Mouse (Mus musculus) lung, embryonic 14.5 days (tissue): ENCODE results near the gene Fryl. TPM values are rescaled to one million over a fixed set of nuclear protein-coding genes. Genes with fewer than 3 reads are reported as not detected.
"Not testable (repeated sequence)": the region's sequence is repeated elsewhere in the genome, so short reads cannot be mapped to it uniquely, and the experiment has no call there.

Experiments
- ATAC-seq: fragments of 200-750 bp; cut with Nextera tagmentation; 2 replicates; pipeline ENCODE4 v1.8.0; 2017; ENCODE audit warnings: mild to moderate bottlenecking, moderate TSS enrichment, moderate library complexity; ENCODE audit not compliant: insufficient read depth
- DNase-seq: peaks from one replicate; pipeline ENCODE4 v3.0.0-alpha.2; 2015
- H3K27ac ChIP-seq: fragments of 300-500 bp; sonication (generic); 2 replicates; pipeline ENCODE4 v1.5.1; 2014; ENCODE audit warnings: low read depth, mild to moderate bottlenecking, moderate library complexity
- H3K27me3 ChIP-seq: fragments of 300-500 bp; sonication (generic); 2 replicates; pipeline ENCODE4 v1.6.1; 2014; ENCODE audit warnings: low read length, control low read depth; ENCODE audit not compliant: insufficient read depth
- H3K36me3 ChIP-seq: fragments of 300-500 bp; sonication (generic); 2 replicates; pipeline ENCODE4 v1.6.1; 2014; ENCODE audit warnings: control low read depth; ENCODE audit not compliant: insufficient read depth
- H3K4me1 ChIP-seq: fragments of 300-500 bp; sonication (generic); 2 replicates; pipeline ENCODE4 v1.6.1; 2014; ENCODE audit warnings: antibody characterized with exemption, control low read depth; ENCODE audit not compliant: insufficient read depth
- H3K4me2 ChIP-seq: fragments of 300-500 bp; sonication (generic); 2 replicates; pipeline ENCODE4 v1.6.1; 2014; ENCODE audit warnings: mild to moderate bottlenecking
- H3K4me3 ChIP-seq: fragments of 300-500 bp; sonication (generic); 2 replicates; pipeline ENCODE4 v1.5.1; 2014; ENCODE audit warnings: low read depth, low read length
- H3K9ac ChIP-seq: fragments of 300-500 bp; sonication (generic); 2 replicates; pipeline ENCODE4 v1.6.1; 2014
- H3K9me3 ChIP-seq: fragments of 300-500 bp; sonication (generic); 2 replicates; pipeline ENCODE4 v1.6.1; 2016; ENCODE audit warnings: low read depth, low read length, control low read depth
- CTCF ChIP-seq: IDR thresholded peaks from 2 replicates; pipeline ENCODE4 v1.5.1; 2016; ENCODE audit warnings: antibody characterized with exemption, low read depth
- WGBS: fragments of 180-500 bp; shearing (Covaris S2); extraction: QIAGEN DNeasy Blood & Tissue Kit; methylation state at CpG from one replicate; pipeline ENCODE4 v1.1.7; 2014; 5-methylcytosine and 5-hydroxymethylcytosine counted together
- polyA plus RNA-seq: library from polyadenylated mRNA; unstranded; fragments of >200 nt; fragmentation: Nextera tagmentation; extraction: Ambion mirVana; gene quantifications from 2 replicates; pipeline ENCODE4 v1.2.1, GENCODE M21; 2014

Fryl gene
- polyA plus RNA-seq, 1 experiment from 2014 or later = 22.6 TPM

GRCm38 (mm10) chr5:73044055-73044454, 212.4 kb downstream of the Fryl start:
- no peaks in the 10 kb centered on the region for H3K27me3 ChIP-seq
- H3K4me3 ChIP-seq = no peak overlapping the region
- TF ChIP-seq CTCF = no peak
- ATAC-seq (no peak), DNase-seq (no peak)
- H3K4me1 ChIP-seq = no peaks in the 10 kb centered on the region
- WGBS = 99% methylated on average over 2 of the region's 2 CpGs
- H3K9me3 ChIP-seq = no peaks in the 10 kb centered on the region
- no peak overlapping the region for H3K4me2 ChIP-seq
- peaks cover 46% of the 10 kb centered on the region for H3K36me3 ChIP-seq
- H3K27ac ChIP-seq = no peak overlapping the region
- no peak overlapping the region for H3K9ac ChIP-seq

DNA sequence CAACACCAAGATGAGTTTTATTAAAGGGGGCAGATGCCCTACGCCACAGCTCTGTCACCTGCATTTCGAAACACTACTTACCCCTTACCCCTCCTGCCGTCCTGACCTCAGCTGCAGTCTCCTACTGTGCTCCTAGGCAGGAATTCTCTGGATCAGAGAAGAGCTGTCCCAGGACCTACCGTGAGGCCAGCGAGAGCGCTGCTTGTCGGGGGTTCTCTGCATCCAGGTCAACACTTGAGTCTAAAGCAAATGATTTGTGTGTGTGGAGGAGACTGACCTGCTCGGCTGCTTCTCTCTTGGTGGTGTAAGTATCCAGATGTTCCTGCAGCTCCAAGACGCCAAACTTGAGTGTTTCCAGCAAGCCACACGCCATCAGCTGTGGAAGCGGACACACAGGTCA, 223.9 kb downstream of the Fryl start:
- Histone ChIP-seq H3K9me3 (no peaks in the 10 kb centered on the region), H3K27ac (no peak overlapping the region), H3K4me3 (no peak overlapping the region), H3K4me2 (no peak overlapping the region), H3K36me3 (peaks cover 48% of the 10 kb centered on the region), H3K4me1 (no peaks in the 10 kb centered on the region), H3K27me3 (no peaks in the 10 kb centered on the region), H3K9ac (no peak overlapping the region)
- ATAC-seq (no peak), DNase-seq (no peak)
- no peak for TF ChIP-seq CTCF
- WGBS = 80% methylated on average over 11 of the region's 11 CpGs

DNA sequence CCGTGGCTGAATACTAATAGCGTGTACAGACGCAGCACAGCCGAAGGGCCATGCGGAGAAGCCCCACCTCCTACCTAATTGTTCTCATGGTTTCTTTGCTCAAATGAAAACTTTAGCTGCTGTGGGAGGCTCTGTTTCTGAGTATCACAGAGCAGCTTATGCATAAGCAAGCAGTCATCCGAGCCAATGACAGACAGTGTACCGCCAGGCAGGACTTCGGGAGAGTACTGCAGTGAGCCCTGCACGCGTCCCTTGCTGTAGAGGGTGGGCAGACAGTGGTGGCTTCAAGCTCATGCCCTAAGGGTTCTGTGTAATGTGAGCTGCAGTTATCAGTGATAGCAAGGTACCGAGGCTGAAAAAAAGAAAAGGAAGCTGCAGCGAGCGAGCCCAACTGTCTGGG, 227.8 kb downstream of the Fryl start:
- no peaks in the 10 kb centered on the region for H3K4me1 ChIP-seq
- peak overlapping the region; percentile 6; the same call in 1 of the 2 replicates for H3K4me2 ChIP-seq
- H3K9ac ChIP-seq = no peak overlapping the region
- H3K4me3 ChIP-seq = no peak overlapping the region
- peak; percentile 71; the same call in 1 of the 2 replicates for ATAC-seq
- H3K36me3 ChIP-seq = peaks cover 41% of the 10 kb centered on the region
- no peak for TF ChIP-seq CTCF
- H3K27me3 ChIP-seq = no peaks in the 10 kb centered on the region
- 49% methylated on average over 13 of the region's 13 CpGs for WGBS
- peak; percentile 50 for DNase-seq
- H3K9me3 ChIP-seq = no peaks in the 10 kb centered on the region
- H3K27ac ChIP-seq = no peak overlapping the region

DNA sequence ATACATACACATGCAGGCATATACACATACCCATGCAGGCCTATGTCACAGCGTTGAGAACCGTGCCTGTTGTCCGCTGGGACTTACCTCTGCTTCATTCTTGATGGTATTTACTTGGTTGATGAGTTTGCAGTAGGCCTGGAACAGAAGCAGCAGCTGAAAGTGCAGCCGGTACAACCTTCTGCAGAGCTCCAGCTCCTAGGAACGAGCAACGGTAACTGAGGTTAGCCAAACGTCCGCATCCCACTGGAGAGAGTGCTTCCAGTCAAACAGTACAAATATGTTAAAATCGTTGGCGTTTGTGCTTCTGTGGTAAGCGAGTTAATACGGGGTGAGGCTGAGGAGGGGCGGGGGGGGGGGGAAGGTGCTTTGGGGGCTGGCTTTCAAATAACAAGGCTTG, 232.6 kb downstream of the Fryl start:
- no peak overlapping the region for H3K9ac ChIP-seq
- DNase-seq (no peak), ATAC-seq (no peak)
- H3K36me3 ChIP-seq = peaks cover 23% of the 10 kb centered on the region
- no peak overlapping the region for H3K4me2 ChIP-seq
- H3K9me3 ChIP-seq = no peaks in the 10 kb centered on the region
- H3K27me3 ChIP-seq = no peaks in the 10 kb centered on the region
- H3K4me1 ChIP-seq = no peaks in the 10 kb centered on the region
- H3K27ac ChIP-seq = no peak overlapping the region
- no peak for TF ChIP-seq CTCF
- H3K4me3 ChIP-seq = no peak overlapping the region
- 88% methylated on average over 13 of the region's 13 CpGs for WGBS

- no peak for ATAC-seq
Observed at GRCm38 (mm10) chr5:73014745-73015144, 241.7 kb downstream of the Fryl start.

DNA sequence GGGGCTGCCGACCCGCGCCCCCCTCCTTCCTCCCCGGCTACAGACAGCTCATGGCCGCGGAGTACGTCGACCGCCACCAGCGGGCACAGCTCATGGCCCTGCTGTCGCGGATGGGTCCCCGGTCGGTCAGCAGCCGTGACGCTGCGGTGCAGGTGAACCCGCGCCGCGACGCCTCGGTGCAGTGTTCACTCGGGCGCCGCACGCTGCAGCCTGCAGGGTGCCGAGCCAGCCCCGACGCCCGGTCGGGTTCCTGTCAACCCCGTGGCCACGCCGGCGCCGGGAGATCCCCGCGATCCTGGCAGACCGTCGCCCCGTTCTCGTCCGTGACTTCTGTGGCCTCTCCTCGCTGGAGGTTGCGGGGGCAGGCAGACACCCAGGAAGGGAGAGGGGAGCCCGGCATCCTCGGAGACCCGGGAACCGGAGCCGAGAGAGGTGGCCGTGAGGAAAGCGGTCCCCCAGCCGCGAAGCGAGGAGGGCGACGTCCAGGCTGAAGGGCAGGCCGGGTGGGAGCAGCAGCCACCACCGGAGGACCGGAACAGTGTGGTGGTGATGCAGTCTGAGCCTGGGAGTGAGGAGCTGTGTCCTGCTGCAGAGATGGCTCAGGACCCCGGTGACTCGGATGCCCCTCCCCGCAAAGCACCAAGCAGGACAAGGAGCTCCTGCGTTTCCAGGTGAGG, 242.7 kb downstream of the Fryl start:
- H3K36me3 ChIP-seq, H3K9me3 ChIP-seq, H3K4me1 ChIP-seq, H3K27ac ChIP-seq: not testable (repeated sequence)
- Histone ChIP-seq H3K4me3 (peak overlapping the region; percentile 36), H3K4me2 (peak overlapping the region; percentile 62), H3K27me3 (peaks cover 19% of the 10 kb centered on the region), H3K9ac (0 out of 2 replicates have a peak overlapping the region, but pooled peaks have one; percentile 13)
- DNase-seq = peak; percentile 8
- WGBS = 3% methylated on average over 39 of the region's 65 CpGs
- ATAC-seq = peak; percentile 58

More at GRCm38 (mm10) chr5:73014745-73015144, 241.7 kb downstream of the Fryl start:
- 44% methylated on average over 9 of the region's 9 CpGs for WGBS
- Histone ChIP-seq H3K9ac (no peak overlapping the region), H3K9me3 (no peaks in the 10 kb centered on the region), H3K4me2 (no peak overlapping the region), H3K4me1 (no peaks in the 10 kb centered on the region), H3K36me3 (no peaks in the 10 kb centered on the region), H3K4me3 (no peak overlapping the region), H3K27ac (no peak overlapping the region), H3K27me3 (peaks cover 19% of the 10 kb centered on the region)
- no peak for DNase-seq
- no peak for TF ChIP-seq CTCF

- Histone ChIP-seq H3K4me2 (peak overlapping the region; percentile 62), H3K27me3 (peaks cover 25% of the 10 kb centered on the region), H3K4me3 (peak overlapping the region; percentile 36; the same call in 1 of the 2 replicates)
- not testable (repeated sequence) for H3K9ac ChIP-seq, H3K4me1 ChIP-seq, H3K27ac ChIP-seq, H3K36me3 ChIP-seq, H3K9me3 ChIP-seq
- peak; percentile 8 for DNase-seq
- peak; percentile 31; the same call in 1 of the 2 replicates for ATAC-seq
- 17% methylated on average over 23 of the region's 27 CpGs for WGBS
Observed at GRCm38 (mm10) chr5:73012884-73013610, 243.4 kb downstream of the Fryl start.

DNA sequence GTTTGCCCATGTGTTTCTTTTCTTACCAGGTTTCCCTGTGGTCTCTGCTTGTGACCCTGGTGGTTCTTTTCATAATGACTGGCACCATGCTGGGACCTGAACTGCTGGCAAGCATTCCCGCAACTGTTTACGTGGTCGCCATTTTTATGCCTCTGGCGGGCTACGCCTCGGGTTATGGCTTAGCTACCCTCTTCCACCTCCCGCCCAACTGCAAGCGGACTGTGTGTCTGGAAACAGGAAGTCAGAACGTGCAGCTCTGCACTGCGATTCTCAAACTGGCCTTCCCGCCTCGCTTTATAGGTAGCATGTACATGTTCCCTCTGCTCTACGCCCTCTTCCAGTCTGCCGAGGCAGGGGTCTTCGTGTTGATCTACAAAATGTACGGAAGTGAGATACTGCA, 244.6 kb downstream of the Fryl start:
- not testable (repeated sequence) for H3K4me2 ChIP-seq, ATAC-seq, DNase-seq, H3K9ac ChIP-seq, H3K27ac ChIP-seq, H3K4me3 ChIP-seq, H3K4me1 ChIP-seq, H3K36me3 ChIP-seq, H3K9me3 ChIP-seq
- 90% methylated on average over 12 of the region's 16 CpGs for WGBS
- H3K27me3 ChIP-seq = peaks cover 33% of the 10 kb centered on the region
